Mouse (Mus musculus): ENCODE data around the gene Pld5. TPM values are rescaled to one million over a fixed set of nuclear protein-coding genes. Genes with fewer than 3 reads are reported as not detected.

Gene Pld5
- polyA plus RNA-seq (2015; fragmentation: Nextera tagmentation; extraction: Ambion mirVana) = 0.05 TPM in 1 of 2 replicates, not detected in the other

DNA sequence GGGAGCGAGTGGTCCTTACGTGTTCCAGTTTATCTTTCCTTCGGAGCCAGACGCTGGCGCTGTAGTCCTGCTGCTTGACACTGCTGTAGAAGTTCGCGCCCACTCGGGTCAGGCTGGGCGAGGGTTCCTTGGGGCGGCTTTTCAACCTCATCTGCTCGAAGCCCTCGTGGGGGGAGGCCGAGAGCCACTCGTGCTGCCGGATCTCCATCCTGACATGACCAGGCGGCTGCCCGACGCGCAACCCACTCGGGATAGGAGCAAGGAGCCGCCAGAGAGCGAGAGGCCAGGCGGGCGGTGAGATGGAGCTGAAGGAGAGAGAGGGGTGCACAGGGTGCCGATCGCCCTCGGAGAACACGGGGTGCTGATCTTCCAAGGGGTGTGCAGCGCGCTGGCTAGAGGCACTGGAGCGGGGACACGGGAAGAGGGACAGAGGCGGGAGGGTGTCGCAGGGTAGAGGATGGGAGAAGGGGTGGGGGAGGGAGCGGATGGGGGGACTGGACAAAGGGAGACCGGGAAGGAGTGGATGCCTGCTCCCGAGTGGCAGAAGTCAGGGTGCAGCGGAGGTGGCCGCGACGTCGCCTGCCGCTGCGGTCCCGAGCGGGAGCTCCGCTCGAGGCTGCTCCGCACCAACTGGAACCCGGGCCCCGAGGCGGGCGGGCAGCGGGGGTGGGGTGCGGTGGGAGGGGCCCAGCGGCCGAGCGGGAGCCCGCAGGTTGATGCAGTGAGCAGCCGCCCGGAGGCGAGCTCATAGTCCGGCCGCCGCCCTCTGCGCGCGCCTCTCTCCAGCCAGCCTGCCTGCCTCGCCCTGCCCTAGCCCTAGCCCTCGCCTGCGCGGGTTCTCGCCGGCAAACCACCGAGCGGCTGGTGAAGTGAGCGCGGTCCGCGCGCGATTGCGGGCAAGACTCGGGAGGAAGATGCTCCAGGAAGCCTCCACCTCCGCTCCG is at the start of gene Pld5:
Gene Pld5, minus strand, starts transcription at position 646 of the 944 bp plus-strand sequence.

DNA sequence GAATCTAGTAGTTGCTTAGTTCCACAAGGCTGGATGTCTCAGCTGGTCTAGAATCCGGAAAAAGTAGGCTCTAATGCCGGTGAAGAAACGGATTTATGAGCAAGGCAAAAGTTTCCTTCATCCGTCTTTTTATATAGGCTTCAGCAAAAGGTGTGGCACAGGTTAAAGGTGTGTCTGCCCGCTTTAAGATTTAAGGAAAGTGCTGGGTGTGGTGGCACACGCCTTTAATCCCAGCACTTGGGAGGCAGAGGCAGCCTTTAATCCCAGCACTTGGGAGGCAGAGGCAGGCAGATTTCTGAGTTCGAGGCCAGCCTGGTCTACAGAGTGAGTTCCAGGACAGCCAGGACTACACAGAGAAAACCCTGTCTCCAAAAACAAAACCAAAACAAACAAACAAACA is 296.1 kb downstream of the Pld5 start, which contains the start of gene Rbm8a2:
Gene Rbm8a2, minus strand, starts transcription at position 101 of the 400 bp plus-strand sequence.

DNA sequence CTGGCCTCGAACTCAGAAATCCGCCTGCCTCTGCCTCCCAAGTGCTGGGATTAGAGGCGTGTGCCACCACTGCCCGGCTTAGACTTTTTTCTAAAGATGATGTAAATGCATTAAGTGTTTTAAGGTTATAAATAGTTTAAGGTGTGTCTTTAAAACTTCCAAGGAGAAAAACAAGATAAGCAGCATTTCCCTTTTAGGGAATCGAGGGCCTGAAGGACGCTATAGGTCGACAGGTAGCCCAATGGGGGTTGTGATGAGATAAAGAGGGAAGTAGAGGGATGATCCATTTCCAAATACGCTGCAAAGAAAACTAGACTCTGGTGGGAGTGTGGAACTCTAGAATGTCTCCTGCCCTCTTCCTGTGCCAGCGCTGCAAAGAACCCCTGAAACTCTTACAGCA is 355.1 kb downstream of the Pld5 start, which contains the start of gene Gm38100:
Gene Gm38100, plus strand, starts transcription at position 301 of the 400 bp plus-strand sequence.

